Mouse (Mus musculus) megakaryocyte, embryonic 14.5 days (primary cell): Measurements from ENCODE around the gene Adad2.

ENCODE experiments used
- FLI1 ChIP-seq: IDR thresholded peaks from 2 replicates; pipeline ENCODE4 v1.6.1; 2012; ENCODE audit warnings: low read length, inconsistent platforms, mixed read lengths
- GATA1 ChIP-seq: IDR thresholded peaks from 3 replicates; pipeline ENCODE4 v1.6.1; 2012; ENCODE audit warnings: mixed read lengths, low read length, inconsistent platforms, borderline replicate concordance

- TF ChIP-seq GATA1 = no peak
- TF ChIP-seq FLI1 = no peak
These were observed 31.9 kb downstream of the Adad2 start for GRCm38 (mm10) chr8:119644429-119644960.
